Mouse (Mus musculus) CH12.LX (cell line): ENCODE data around the gene Phospho1. TPM values are rescaled to one million over a fixed set of nuclear protein-coding genes. Genes with fewer than 3 reads are reported as not detected.

ENCODE experiments used
- DNase-seq: peaks from one replicate; pipeline ENCODE4 v3.0.0-alpha.2; 2013; ENCODE audit errors: extremely low read depth
- H3K27ac ChIP-seq: 2 replicates; pipeline ENCODE4 v1.5.1; 2012; ENCODE audit warnings: low read depth, mild to moderate bottlenecking, control low read depth, moderate library complexity; ENCODE audit not compliant: insufficient read depth
- H3K27me3 ChIP-seq: replicated peaks from 2 replicates; pipeline ENCODE3; 2012; ENCODE audit warnings: inconsistent platforms
- H3K36me3 ChIP-seq, 2 experiments: replicated peaks in 1 of 2; 2 replicates each; pipeline versions ENCODE3 to v1.6.1; 2012; ENCODE audit warnings: inconsistent platforms in 1 of 2, low read length in 1 of 2, mild to moderate bottlenecking in 1 of 2, mixed read lengths in 1 of 2, moderate library complexity in 1 of 2; ENCODE audit not compliant: control insufficient read depth in 1 of 2, insufficient read depth in 1 of 2
- H3K4me1 ChIP-seq, 2 experiments: 2 replicates each; pipeline ENCODE4 v1.6.1; 2012; ENCODE audit warnings: inconsistent platforms in 1 of 2, moderate library complexity in 1 of 2; ENCODE audit not compliant: insufficient read depth in 2 of 2, control insufficient read depth in 1 of 2
- H3K4me2 ChIP-seq: 2 replicates; pipeline ENCODE4 v1.6.1; 2012; ENCODE audit warnings: low read depth, mild to moderate bottlenecking, control low read depth; ENCODE audit not compliant: poor library complexity, insufficient read depth, severe bottlenecking
- H3K4me3 ChIP-seq, 3 experiments: fragments of 150-350 bp in 1 of 3; sonication (generic) in 1 of 3; replicated peaks in 1 of 3; 2 replicates each; pipeline versions ENCODE3 to v1.5.1; 2011 to 2012; ENCODE audit warnings: low read depth in 2 of 3, low read length in 2 of 3, mild to moderate bottlenecking in 2 of 3, moderate library complexity in 2 of 3, control low read depth in 1 of 3, improper control_type of control experiment in 1 of 3, inconsistent platforms in 1 of 3, mixed read lengths in 1 of 3; ENCODE audit not compliant: poor library complexity in 1 of 3
- H3K79me2 ChIP-seq: replicated peaks from 2 replicates; pipeline ENCODE4 v1.6.1; 2012; ENCODE audit warnings: mild to moderate bottlenecking, moderate library complexity; ENCODE audit not compliant: control insufficient read depth, poor library complexity, insufficient read depth, severe bottlenecking; ENCODE audit errors: extremely low read depth
- H3K9ac ChIP-seq: 2 replicates; pipeline ENCODE4 v1.6.1; 2012; ENCODE audit warnings: low read depth, mild to moderate bottlenecking, control low read depth, moderate library complexity; ENCODE audit not compliant: insufficient read depth
- H3K9me3 ChIP-seq: replicated peaks from 2 replicates; pipeline ENCODE3; 2012; ENCODE audit warnings: low read length, inconsistent platforms, mixed read lengths
- CHD1 ChIP-seq: IDR thresholded peaks from 2 replicates; pipeline ENCODE4 v1.6.1; 2012; ENCODE audit warnings: low read depth, low read length, improper control_type of control experiment, inconsistent platforms
- ETS1 ChIP-seq: conservative IDR thresholded peaks from 2 replicates; pipeline ENCODE4 v1.6.1; 2012; ENCODE audit warnings: low read depth, mild to moderate bottlenecking, inconsistent platforms, low read length, improper control_type of control experiment, moderate library complexity
- GABPA ChIP-seq: IDR thresholded peaks from 2 replicates; pipeline ENCODE4 v1.6.1; 2012; ENCODE audit warnings: low read depth, low read length, improper control_type of control experiment, inconsistent platforms; ENCODE audit not compliant: insufficient replicate concordance
- HCFC1 ChIP-seq: IDR thresholded peaks from 2 replicates; pipeline ENCODE4 v1.6.1; 2012; ENCODE audit warnings: low read depth, mild to moderate bottlenecking, inconsistent platforms, low read length, improper control_type of control experiment
- IRF4 ChIP-seq: IDR thresholded peaks from 2 replicates; pipeline ENCODE4 v1.6.1; 2014; ENCODE audit warnings: low read depth, mild to moderate bottlenecking, inconsistent platforms, low read length, improper control_type of control experiment
- JUND ChIP-seq: conservative IDR thresholded peaks from 2 replicates; pipeline ENCODE4 v1.6.1; 2011; ENCODE audit warnings: low read depth, low read length, improper control_type of control experiment
- KAT2A ChIP-seq: IDR thresholded peaks from 2 replicates; pipeline ENCODE4 v1.6.1; 2012; ENCODE audit warnings: low read length, improper control_type of control experiment, inconsistent platforms; ENCODE audit not compliant: insufficient replicate concordance
- MEF2A ChIP-seq: IDR thresholded peaks from 2 replicates; pipeline ENCODE4 v1.6.1; 2014; ENCODE audit warnings: low read depth, mild to moderate bottlenecking, inconsistent platforms, low read length, improper control_type of control experiment, borderline replicate concordance
- MXI1 ChIP-seq: IDR thresholded peaks from 2 replicates; pipeline ENCODE4 v1.6.1; 2011; ENCODE audit warnings: mild to moderate bottlenecking, low read depth, low read length, improper control_type of control experiment
- MYC ChIP-seq: IDR thresholded peaks from 2 replicates; pipeline ENCODE4 v1.6.1; 2011; ENCODE audit warnings: low read depth, mild to moderate bottlenecking, improper control_type of control experiment, low read length
- NELFE ChIP-seq: IDR thresholded peaks from 2 replicates; pipeline ENCODE4 v1.6.1; 2011; ENCODE audit warnings: low read depth, low read length, improper control_type of control experiment
- NRF1 ChIP-seq: IDR thresholded peaks from 2 replicates; pipeline ENCODE4 v1.6.1; 2014; ENCODE audit warnings: low read depth, mild to moderate bottlenecking, inconsistent platforms, low read length, improper control_type of control experiment, moderate library complexity
- PAX5 ChIP-seq: IDR thresholded peaks from 2 replicates; pipeline ENCODE4 v1.6.1; 2012; ENCODE audit warnings: low read length, inconsistent platforms, mixed read lengths
- POLR2AphosphoS2 ChIP-seq: IDR thresholded peaks from 2 replicates; pipeline ENCODE4 v1.6.1; 2011; ENCODE audit warnings: low read depth, low read length, improper control_type of control experiment
- RAD21 ChIP-seq: IDR thresholded peaks from 2 replicates; pipeline ENCODE4 v1.6.1; 2011; ENCODE audit warnings: low read depth, mild to moderate bottlenecking, low read length, improper control_type of control experiment, moderate library complexity
- RCOR1 ChIP-seq: conservative IDR thresholded peaks from 2 replicates; pipeline ENCODE4 v1.6.1; 2012; ENCODE audit warnings: low read depth, mild to moderate bottlenecking, inconsistent platforms, low read length, improper control_type of control experiment
- SMC3 ChIP-seq: IDR thresholded peaks from 2 replicates; pipeline ENCODE4 v1.6.1; 2011; ENCODE audit warnings: low read depth, low read length, improper control_type of control experiment
- TBP ChIP-seq: conservative IDR thresholded peaks from 2 replicates; pipeline ENCODE4 v1.6.1; 2011; ENCODE audit warnings: low read depth, low read length, improper control_type of control experiment
- USF1 ChIP-seq: IDR thresholded peaks from 2 replicates; pipeline ENCODE4 v1.6.1; 2014; ENCODE audit warnings: low read depth, mild to moderate bottlenecking, inconsistent platforms, low read length, improper control_type of control experiment
- USF2 ChIP-seq: conservative IDR thresholded peaks from 2 replicates; pipeline ENCODE4 v1.6.1; 2011; ENCODE audit warnings: low read depth, low read length, improper control_type of control experiment
- ZC3H11A ChIP-seq: IDR thresholded peaks from 2 replicates; pipeline ENCODE4 v1.6.1; 2012; ENCODE audit warnings: low read depth, mild to moderate bottlenecking, inconsistent platforms, low read length, improper control_type of control experiment
- ZKSCAN1 ChIP-seq: IDR thresholded peaks from 2 replicates; pipeline ENCODE4 v1.6.1; 2012; ENCODE audit warnings: low read depth, inconsistent platforms, low read length, improper control_type of control experiment, borderline replicate concordance
- ZMIZ1 ChIP-seq: IDR thresholded peaks from 2 replicates; pipeline ENCODE4 v1.6.1; 2012; ENCODE audit warnings: low read depth, mild to moderate bottlenecking, inconsistent platforms, low read length, improper control_type of control experiment
- ZNF384 ChIP-seq: IDR thresholded peaks from 2 replicates; pipeline ENCODE4 v1.6.1; 2012; ENCODE audit warnings: low read depth, low read length, improper control_type of control experiment, inconsistent platforms
- dilution Hi-C: fragments of 300-500 bp; cut with MboI; formaldehyde crosslinking; loops from 2 replicates; pipeline ENCODE4 v1.14.3; 2020; ENCODE audit warnings: low sequenced_read_pairs; ENCODE audit not compliant: extremely low pct_unique_long_range_greater_than_20kb, extremely low pct_ligation_motif_present
- in situ Hi-C: fragments of 300-500 bp; cut with MboI; formaldehyde crosslinking; loops from 3 replicates; pipeline ENCODE4 v1.14.3; 2019; ENCODE audit warnings: low sequenced_read_pairs, low pct_ligation_motif_present, low pct_unique_long_range_greater_than_20kb, mixed read lengths
- polyA plus RNA-seq: library from polyadenylated mRNA; unstranded; fragments of >175 nt; gene quantifications from 2 replicates; pipeline ENCODE4 v1.2.1, GENCODE M21; 2012; ENCODE audit warnings: low read depth; ENCODE audit not compliant: insufficient read length
- total RNA-seq, 2 experiments: library from RNA; depleted of rRNA; stranded (reverse); fragments of 300-350 nt in 1 of 2; fragments of >200 nt in 1 of 2; gene quantifications; 2 replicates each; pipeline ENCODE4 v1.2.3; 2012 to 2014

The Phospho1 gene
- total and polyA plus RNA-seq, 3 experiments, result 0.97 to 1.3 TPM; not detected in 1

DNA sequence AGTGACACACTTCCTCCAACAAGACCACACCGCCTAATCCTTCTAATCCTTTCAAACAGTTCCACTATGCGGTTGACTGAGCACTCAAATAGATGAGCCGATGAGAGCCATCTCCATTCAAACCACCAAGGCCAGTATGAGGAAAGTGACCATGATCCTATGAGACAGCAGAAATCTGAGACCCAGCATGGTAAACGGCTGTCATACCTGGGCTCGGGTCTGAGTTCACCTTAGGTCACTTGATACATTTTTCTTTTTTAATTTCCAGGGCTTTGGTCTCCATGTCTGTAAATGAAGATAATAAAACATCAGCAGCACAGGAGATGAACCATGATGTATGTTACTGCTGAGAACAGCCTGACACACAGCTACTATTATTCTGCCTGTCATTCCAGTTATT lies 16.4 kb upstream of the Phospho1 start:
- no peak overlapping the region for H3K27ac ChIP-seq
- peaks cover 8 to 19% of the 10 kb centered on the region in 2 experiments for H3K4me1 ChIP-seq
- no peak overlapping the region for H3K4me3 ChIP-seq
- no peak for DNase-seq
- no peak overlapping the region for H3K4me2 ChIP-seq
- H3K36me3 ChIP-seq, result no peaks in the 10 kb centered on the region
- H3K9ac ChIP-seq, result no peak overlapping the region
- dilution Hi-C loops, result no loop called here
- no peak for TF ChIP-seq JUND
- TF ChIP-seq MYC, result no peak
- no peak for TF ChIP-seq PAX5
- no peak for TF ChIP-seq ZNF384
- TF ChIP-seq POLR2AphosphoS2, result no peak
- TF ChIP-seq SMC3, result no peak
- TF ChIP-seq CHD1, result no peak
- TF ChIP-seq NRF1, result no peak
- TF ChIP-seq USF1, result no peak
- TF ChIP-seq ETS1, result no peak
- no peak for TF ChIP-seq MEF2A
- no peak for TF ChIP-seq HCFC1
- no peak for TF ChIP-seq ZMIZ1
- TF ChIP-seq, all 38 proteins: peak for 0
- H3K27me3 ChIP-seq, result peaks cover 2% of the 10 kb centered on the region
- H3K79me2 ChIP-seq, result no peaks in the 10 kb centered on the region
- in situ Hi-C loops, result no loop called here
- peaks cover 18% of the 10 kb centered on the region for H3K9me3 ChIP-seq

DNA sequence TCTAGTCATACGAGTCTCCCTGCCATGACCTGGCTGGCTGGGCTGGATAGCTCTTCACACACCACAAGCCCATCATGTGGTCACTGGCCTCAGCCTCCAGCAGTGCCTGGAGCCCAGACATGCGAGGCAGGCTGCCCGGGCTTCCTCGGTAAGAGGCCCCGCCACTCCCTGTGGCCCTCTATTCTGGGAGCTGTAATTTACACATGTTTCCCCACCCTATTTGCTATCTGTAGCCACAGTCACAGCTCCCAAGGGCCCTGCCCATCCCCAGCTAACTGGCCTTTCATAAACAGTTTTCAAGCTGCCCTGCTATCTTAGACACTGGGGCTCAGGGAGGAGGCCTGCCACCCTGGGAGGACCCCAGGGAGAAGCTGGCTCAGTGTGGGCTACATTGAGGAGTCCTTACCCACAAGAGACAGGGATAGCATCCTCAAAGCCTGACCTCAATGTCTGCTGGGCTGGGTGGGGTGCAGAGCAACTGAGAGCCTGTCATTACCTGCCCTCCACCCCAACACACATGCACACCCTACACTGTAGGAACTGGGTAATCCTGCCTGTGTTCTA lies 15.8 kb upstream of the Phospho1 start:
- Histone ChIP-seq H3K4me3 (no peak overlapping the region), H3K36me3 (no peaks in the 10 kb centered on the region), H3K9me3 (peaks cover 18% of the 10 kb centered on the region), H3K4me2 (no peak overlapping the region), H3K79me2 (no peaks in the 10 kb centered on the region), H3K9ac (no peak overlapping the region), H3K27me3 (no peaks in the 10 kb centered on the region), H3K27ac (no peak overlapping the region), H3K4me1 (peaks cover 8 to 19% of the 10 kb centered on the region in 2 experiments)
- dilution Hi-C loops (no loop called here), in situ Hi-C loops (no loop called here)
- DNase-seq, result no peak
- no peak for TF ChIP-seq TBP
- TF ChIP-seq SMC3, result no peak
- no peak for TF ChIP-seq GABPA
- TF ChIP-seq RAD21, result no peak
- no peak for TF ChIP-seq CHD1
- no peak for TF ChIP-seq MYC
- TF ChIP-seq IRF4, result no peak
- no peak for TF ChIP-seq MXI1
- TF ChIP-seq RCOR1, result no peak
- TF ChIP-seq USF2, result no peak
- TF ChIP-seq ZC3H11A, result no peak
- TF ChIP-seq ZKSCAN1, result no peak
- TF ChIP-seq POLR2AphosphoS2, result no peak
- TF ChIP-seq NELFE, result no peak
- TF ChIP-seq USF1, result no peak
- no peak for TF ChIP-seq JUND
- TF ChIP-seq MEF2A, result no peak
- no peak for TF ChIP-seq NRF1
- TF ChIP-seq KAT2A, result no peak
